12 mouse cellular contexts compared by ENCODE assay signal in the genomic region with DNA sequence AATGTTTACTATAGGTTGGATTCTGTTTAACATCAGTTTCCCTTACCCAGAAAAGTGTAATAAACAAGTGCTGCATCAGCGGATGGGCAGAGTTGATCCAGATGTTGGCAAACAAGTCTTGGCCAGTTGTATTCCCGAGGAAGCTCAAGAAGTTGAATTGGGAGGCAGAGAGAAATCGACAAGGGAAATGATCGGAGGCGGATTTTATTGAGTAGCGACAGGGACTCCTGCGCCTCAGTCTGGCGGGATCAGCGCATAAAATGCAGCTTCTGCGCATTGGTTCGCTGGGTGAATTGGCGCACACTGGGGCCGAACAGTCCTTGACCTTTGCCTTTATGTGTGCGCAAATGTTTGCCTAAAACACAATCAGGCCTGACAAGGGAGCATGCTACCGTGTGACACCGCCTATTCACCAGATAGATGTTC. TPM values are rescaled to one million over a fixed set of nuclear protein-coding genes. Genes with fewer than 3 reads are reported as not detected.
A peak's percentile ranks its signal among the peaks of the same experiment; 100 is the strongest.
DNase-seq lines count a peak whose midpoint lies in the region; ATAC-seq and TF ChIP-seq lines count a peak whose summit lies in the region.
"Had no signal": no experiment of that assay in that cellular context is flagged by ENCODE, and none has a peak within 500 bp of the region (broad histone marks: within the 10 kb centered on the region; RNA-seq: fewer than 3 reads in every experiment).

No protein-coding gene starts in this region.

- under 1% methylated on average over 16 of the region's 16 CpGs for WGBS in forebrain, embryonic 15.5 days
- under 1% methylated on average over 16 of the region's 16 CpGs for WGBS in midbrain, embryonic 13.5 days

- ATAC-seq in forebrain, embryonic 15.5 days (replicated peaks): no peak
- 0 out of 2 replicates have a peak, but pooled peaks have one; percentile 26 for ATAC-seq in midbrain, embryonic 13.5 days

- H3K4me3 ChIP-seq in ES-Bruce4 (ENCODE audit: low read depth, low read length): peak overlapping the region; percentile 58
- H3K4me3 ChIP-seq in forebrain, embryonic 15.5 days: peak overlapping the region; percentile 20
- H3K4me3 ChIP-seq in midbrain, embryonic 13.5 days (replicated peaks): peak overlapping the region; percentile 35
- H3K4me3 ChIP-seq: embryonic facial prominence, embryonic 13.5 days; lung, embryonic 15.5 days had no signal

- no peaks in the 10 kb centered on the region for H3K36me3 ChIP-seq in ES-Bruce4 (ENCODE audit: control insufficient read depth, insufficient read depth, low read length, poor library complexity, severe bottlenecking)
- H3K36me3 ChIP-seq in forebrain, embryonic 15.5 days: no peaks in the 10 kb centered on the region
- no peaks in the 10 kb centered on the region for H3K36me3 ChIP-seq in midbrain, embryonic 13.5 days
- H3K36me3 ChIP-seq: embryonic facial prominence, embryonic 13.5 days; lung, embryonic 15.5 days had no signal

- DNase-seq in cerebellum, adult 9-11 months: peak; percentile 50
- no peak for DNase-seq in kidney, postnatal 36 days
- no peak for DNase-seq in urinary bladder, postnatal 14 days (ENCODE audit: low spot score)
- DNase-seq in frontal cortex, postnatal 10 days (ENCODE audit: low spot score in 2 of 2): no peak
- no peak for DNase-seq in gastrocnemius, postnatal 14 days
- DNase-seq: gastrocnemius, postnatal 25 days had no signal

- no peak for TF ChIP-seq CTCF in ES-Bruce4 (IDR thresholded peaks at IDR 0.05; ENCODE audit: low read depth, low read length)

- peaks cover 18% of the 10 kb centered on the region for H3K27me3 ChIP-seq in ES-Bruce4 (ENCODE audit: control insufficient read depth, insufficient read depth, low read length, poor library complexity, severe bottlenecking)
- peaks cover 84% of the 10 kb centered on the region for H3K27me3 ChIP-seq in forebrain, embryonic 15.5 days
- H3K27me3 ChIP-seq in midbrain, embryonic 13.5 days: peaks cover 91% of the 10 kb centered on the region

- no peaks in the 10 kb centered on the region for H3K9me3 ChIP-seq in ES-Bruce4 (replicated peaks; ENCODE audit: control insufficient read depth, insufficient read depth, low read length, poor library complexity, severe bottlenecking)
- H3K9me3 ChIP-seq in forebrain, embryonic 15.5 days: no peaks in the 10 kb centered on the region
- no peaks in the 10 kb centered on the region for H3K9me3 ChIP-seq in midbrain, embryonic 13.5 days
- H3K9me3 ChIP-seq: embryonic facial prominence, embryonic 13.5 days; lung, embryonic 15.5 days had no signal

- TF ChIP-seq EP300 in ES-Bruce4 (IDR thresholded peaks at IDR 0.05; ENCODE audit: insufficient read depth, low read depth, low read length): no peak

- no peak for TF ChIP-seq POLR2A in ES-Bruce4 (IDR thresholded peaks at IDR 0.05; ENCODE audit: insufficient read depth, low read length)

- no peaks in the 10 kb centered on the region for H3K4me1 ChIP-seq in ES-Bruce4 (ENCODE audit: control insufficient read depth, insufficient read depth, low read length)
- no peaks in the 10 kb centered on the region for H3K4me1 ChIP-seq in forebrain, embryonic 15.5 days
- H3K4me1 ChIP-seq in midbrain, embryonic 13.5 days (replicated peaks): 0 out of 2 replicates have a peak, but pooled peaks cover 8% of the 10 kb centered on the region
- H3K4me1 ChIP-seq: embryonic facial prominence, embryonic 13.5 days; lung, embryonic 15.5 days had no signal

- H3K9ac ChIP-seq in ES-Bruce4 (ENCODE audit: low read depth, poor library complexity, severe bottlenecking): no peak overlapping the region
- no peak overlapping the region for H3K9ac ChIP-seq in forebrain, embryonic 15.5 days (replicated peaks)
- peak overlapping the region; percentile 59 for H3K9ac ChIP-seq in midbrain, embryonic 13.5 days (replicated peaks)
- H3K9ac ChIP-seq: embryonic facial prominence, embryonic 13.5 days; lung, embryonic 15.5 days had no signal

- intact Hi-C loops in gastrocnemius, postnatal 14 days (cut with DNase I; ENCODE audit: low total_unique reads): no loop called here

- H3K4me2 ChIP-seq in forebrain, embryonic 15.5 days (replicated peaks): peak overlapping the region; percentile 32
- peak overlapping the region; percentile 39 for H3K4me2 ChIP-seq in midbrain, embryonic 13.5 days (replicated peaks)
- H3K4me2 ChIP-seq: embryonic facial prominence, embryonic 13.5 days; lung, embryonic 15.5 days had no signal

- no peak overlapping the region for H3K27ac ChIP-seq in ES-Bruce4 (ENCODE audit: insufficient read depth, low read length)
- H3K27ac ChIP-seq in forebrain, embryonic 15.5 days (replicated peaks): peak overlapping the region; percentile 60
- peak overlapping the region; percentile 79 for H3K27ac ChIP-seq in midbrain, embryonic 13.5 days
- H3K27ac ChIP-seq: embryonic facial prominence, embryonic 13.5 days; lung, embryonic 15.5 days had no signal

RNA-seq across cellular contexts. Expression of a gene that starts 40.2 kb away (rescaled TPM):
- polyA plus RNA-seq in ES-Bruce4 (2011; ENCODE audit: insufficient read depth, insufficient read length, low read depth, missing spikeins): 0.13 TPM in 1 of 2 replicates, not detected in the other
- polyA plus RNA-seq in forebrain, embryonic 15.5 days (2015; fragmentation: Nextera tagmentation; extraction: Ambion mirVana): 9.6 and 9.8 TPM in 2 replicates
- polyA plus RNA-seq in midbrain, embryonic 13.5 days (2015; fragmentation: Nextera tagmentation; extraction: Ambion mirVana): 14.8 and 16.4 TPM in 2 replicates
- 1 to 10 TPM in 1 of 2 experiments, under 1 TPM in 1; 0.47 to 3.9 TPM for total RNA-seq in gastrocnemius, postnatal 14 days (2021)
- polyA plus RNA-seq: intestine, embryonic 14.5 days had no signal

RNA-seq across cellular contexts. Expression of a gene that starts 43.6 kb away (rescaled TPM):
- polyA plus RNA-seq in ES-Bruce4 (2011; ENCODE audit: insufficient read depth, insufficient read length, low read depth, missing spikeins): not detected in 2 replicates
- polyA plus RNA-seq in forebrain, embryonic 15.5 days (2015; fragmentation: Nextera tagmentation; extraction: Ambion mirVana): 46.2 and 55.0 TPM in 2 replicates
- polyA plus RNA-seq in midbrain, embryonic 13.5 days (2015; fragmentation: Nextera tagmentation; extraction: Ambion mirVana): 53.2 and 56.6 TPM in 2 replicates
- total RNA-seq in gastrocnemius, postnatal 14 days (2021): under 1 TPM in 1 of 2 experiments, not detected in 1; 0.66 TPM
- total RNA-seq: gastrocnemius, postnatal 25 days had no signal
- polyA plus RNA-seq: intestine, embryonic 14.5 days; lung, embryonic 15.5 days had no signal

Comparison
In these comparisons a context has a peak if more than half of its experiments do, and no peak if none do; other contexts are left out.
1. RNA of a gene that starts 43.6 kb away (polyA plus RNA-seq): 46.2 to 55.0 TPM in forebrain, embryonic 15.5 days and 53.2 to 56.6 TPM in midbrain, embryonic 13.5 days; not detected in ES-Bruce4; every median in the first group is over 10 times any median in the second.
2. Peak in every context shown above with its lines, with median percentiles within 50 percentile points of each other: H3K4me3 ChIP-seq.